Mouse (Mus musculus) hindbrain, embryonic 10.5 days (tissue): Measurements from ENCODE around the gene Naa16. TPM values are rescaled to one million over a fixed set of nuclear protein-coding genes. Genes with fewer than 3 reads are reported as not detected.

Experiments
- DNase-seq: peaks from one replicate; pipeline ENCODE4 v3.0.0-alpha.2; 2017; ENCODE audit warnings: low spot score
- H3K27ac ChIP-seq: fragments of 300-500 bp; sonication (generic); 2 replicates; pipeline ENCODE4 v1.5.1; 2016; ENCODE audit warnings: mild to moderate bottlenecking, moderate library complexity
- H3K27me3 ChIP-seq: fragments of 300-500 bp; sonication (generic); 2 replicates; pipeline ENCODE4 v1.6.1; 2016; ENCODE audit warnings: mild to moderate bottlenecking; ENCODE audit not compliant: poor library complexity, insufficient read depth, severe bottlenecking
- H3K36me3 ChIP-seq: fragments of 300-500 bp; sonication (generic); 2 replicates; pipeline ENCODE4 v1.6.1; 2016; ENCODE audit warnings: mild to moderate bottlenecking, moderate library complexity
- H3K4me1 ChIP-seq: fragments of 300-500 bp; sonication (generic); replicated peaks from 2 replicates; pipeline ENCODE4 v1.6.1; 2016; ENCODE audit warnings: mild to moderate bottlenecking
- H3K4me3 ChIP-seq: fragments of 300-500 bp; sonication (generic); 2 replicates; pipeline ENCODE4 v1.5.1; 2016; ENCODE audit warnings: mild to moderate bottlenecking, moderate library complexity
- H3K9me3 ChIP-seq: fragments of 300-500 bp; sonication (generic); 2 replicates; pipeline ENCODE4 v1.6.1; 2016; ENCODE audit warnings: mild to moderate bottlenecking, moderate library complexity
- whole genome bisulfite sequencing: fragments of 180-500 bp; shearing (Covaris S2); methylation state at CpG from one replicate; pipeline ENCODE4 v1.1.7; 2016; 5-methylcytosine and 5-hydroxymethylcytosine counted together
- polyA plus RNA-seq: library from polyadenylated mRNA; unstranded; fragments of >200 nt; fragmentation: Nextera tagmentation; extraction: Ambion mirVana; gene quantifications from 2 replicates; pipeline ENCODE4 v1.2.1, GENCODE M21; 2016

Gene Naa16
- polyA plus RNA-seq, 1 experiment from 2014 or later = 30.8 TPM

GRCm38 (mm10) chr14:79317602-79318001 is 73.0 kb downstream of the Naa16 start:
- Histone ChIP-seq H3K36me3 (no peaks in the 10 kb centered on the region), H3K4me3 (no peak overlapping the region), H3K9me3 (no peaks in the 10 kb centered on the region), H3K27me3 (no peaks in the 10 kb centered on the region), H3K4me1 (peaks cover 11% of the 10 kb centered on the region; the same call in 1 of the 2 replicates), H3K27ac (no peak overlapping the region)
- DNase-seq = no peak
- 79% methylated on average over 2 of the region's 2 CpGs for WGBS

DNA sequence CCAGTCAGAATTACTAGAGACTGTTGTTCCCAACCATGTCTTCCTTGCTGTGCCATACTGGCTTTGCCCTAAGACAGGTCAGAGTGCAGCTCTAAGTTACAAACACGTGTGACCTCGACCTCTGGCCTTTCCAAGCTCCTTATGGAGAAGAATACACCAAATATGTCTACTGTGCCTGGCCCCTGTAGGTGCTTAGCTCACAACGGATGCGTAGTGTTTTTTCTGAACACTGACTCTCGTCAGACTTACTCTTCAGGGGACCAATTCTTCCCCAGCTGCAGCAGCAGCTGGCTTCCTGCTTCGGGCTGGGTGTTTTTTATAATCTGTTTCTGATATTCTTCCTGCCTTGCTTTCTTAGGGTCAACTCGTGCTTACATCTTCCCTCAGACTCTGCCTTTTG is 74.7 kb downstream of the Naa16 start:
- Histone ChIP-seq H3K27ac (no peak overlapping the region), H3K36me3 (no peaks in the 10 kb centered on the region), H3K9me3 (no peaks in the 10 kb centered on the region), H3K27me3 (no peaks in the 10 kb centered on the region), H3K4me3 (no peak overlapping the region), H3K4me1 (peaks cover 10% of the 10 kb centered on the region; the same call in 1 of the 2 replicates)
- DNase-seq = no peak
- WGBS = 55% methylated on average over 7 of the region's 7 CpGs

DNA sequence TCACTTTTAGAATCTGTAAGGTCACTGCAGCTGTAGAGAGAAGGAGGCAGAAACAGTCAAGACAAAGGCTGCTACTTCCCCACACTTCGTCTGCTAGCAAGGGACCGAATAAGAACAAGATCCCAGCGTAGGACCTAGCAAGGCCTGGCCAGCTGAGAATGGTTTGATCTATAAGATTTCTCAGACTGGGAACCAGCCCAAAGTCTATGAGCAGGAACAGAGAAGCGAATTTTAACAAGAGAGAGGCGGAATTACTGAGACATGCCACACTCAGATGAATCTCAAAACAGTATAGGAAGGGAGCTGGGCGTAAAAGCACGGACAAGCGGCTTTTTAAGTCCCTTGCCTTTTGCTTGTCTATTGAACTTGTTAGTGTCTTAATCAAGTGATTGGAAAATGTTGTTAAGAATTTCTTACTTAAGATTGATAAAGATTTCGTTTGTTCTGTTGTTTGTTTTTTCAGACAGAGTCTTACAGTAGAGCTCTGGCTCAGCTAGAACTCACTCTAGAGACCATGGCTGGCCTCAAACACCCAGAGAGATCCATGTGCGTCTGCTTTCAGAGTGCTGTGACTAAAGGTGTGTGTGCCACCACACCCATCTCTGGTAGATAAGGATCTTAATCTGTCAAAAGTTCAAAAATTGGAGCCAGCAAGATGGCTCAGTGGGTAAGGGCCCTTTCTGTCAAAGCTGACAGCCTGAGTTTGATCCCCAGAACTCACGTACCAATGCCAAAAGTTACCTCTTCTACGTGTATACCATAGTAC is 76.2 kb downstream of the Naa16 start:
- no peak for DNase-seq
- no peaks in the 10 kb centered on the region for H3K27me3 ChIP-seq
- H3K9me3 ChIP-seq = no peaks in the 10 kb centered on the region
- peaks cover 8% of the 10 kb centered on the region; the same call in 1 of the 2 replicates for H3K4me1 ChIP-seq
- no peaks in the 10 kb centered on the region for H3K36me3 ChIP-seq
- WGBS = 82% methylated on average over 12 of the region's 12 CpGs
- H3K4me3 ChIP-seq = no peak overlapping the region
- no peak overlapping the region for H3K27ac ChIP-seq

DNA sequence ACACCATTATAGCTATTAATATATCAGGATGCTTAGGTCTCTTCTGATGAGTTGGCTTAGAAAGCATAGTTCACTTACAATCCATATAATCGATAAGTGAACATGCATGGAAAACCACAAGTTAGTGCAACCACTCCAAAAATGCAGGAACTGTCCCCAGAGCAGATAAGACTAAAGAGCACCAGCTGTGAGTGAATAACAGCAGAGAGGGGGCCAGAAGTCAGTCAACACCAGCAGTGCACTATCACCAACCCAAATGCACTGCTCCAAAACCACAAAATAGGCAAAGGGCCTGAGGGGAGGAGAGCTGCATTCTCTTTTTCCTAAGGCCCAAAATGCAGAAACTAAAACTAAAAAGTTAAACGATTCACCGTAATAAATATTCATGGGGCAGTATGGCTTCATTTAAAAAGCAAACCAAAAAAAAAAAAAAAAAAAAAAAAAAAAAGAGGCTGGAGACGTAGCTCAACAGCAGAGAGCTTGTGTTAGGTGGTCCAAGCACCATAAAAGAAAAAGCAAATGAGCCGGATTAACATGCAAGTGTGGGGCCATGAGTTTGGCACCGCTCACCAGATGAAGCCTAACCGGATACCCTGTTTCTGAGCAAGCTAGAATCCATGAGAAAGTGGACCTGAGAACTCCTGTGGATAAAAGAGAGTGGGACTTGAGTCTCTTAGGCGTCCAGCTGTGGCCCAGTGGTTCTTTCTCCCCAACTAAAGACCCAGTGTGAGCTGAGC is 77.0 kb downstream of the Naa16 start:
- Histone ChIP-seq H3K27ac (no peak overlapping the region), H3K4me3 (no peak overlapping the region), H3K27me3 (0 out of 2 replicates have a peak, but pooled peaks cover 4% of the 10 kb centered on the region), H3K36me3 (no peaks in the 10 kb centered on the region), H3K4me1 (peaks cover 15% of the 10 kb centered on the region), H3K9me3 (no peaks in the 10 kb centered on the region)
- WGBS = 75% methylated on average over 8 of the region's 8 CpGs
- no peak for DNase-seq

DNA sequence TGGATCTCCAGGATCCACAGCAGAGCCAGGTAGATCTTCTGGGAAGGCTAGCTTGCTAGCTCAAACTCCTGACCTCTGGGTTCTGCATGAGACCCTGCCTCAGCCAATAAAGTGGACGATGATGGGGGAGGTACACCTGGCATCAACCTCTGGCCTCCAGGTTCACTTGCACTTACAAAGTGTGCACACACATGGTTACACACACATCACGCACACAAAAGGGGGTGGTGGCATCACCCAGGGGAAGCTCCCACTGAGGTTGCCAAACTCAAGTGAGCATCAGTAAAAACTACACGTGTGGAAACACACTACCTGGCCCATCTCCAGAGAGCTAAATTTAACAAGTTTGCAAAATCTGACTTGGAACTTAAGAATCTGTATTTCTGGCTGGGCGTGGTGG is 77.9 kb downstream of the Naa16 start:
- Histone ChIP-seq H3K27me3 (0 out of 2 replicates have a peak, but pooled peaks cover 4% of the 10 kb centered on the region), H3K36me3 (no peaks in the 10 kb centered on the region), H3K4me1 (peaks cover 24% of the 10 kb centered on the region), H3K27ac (no peak overlapping the region), H3K9me3 (no peaks in the 10 kb centered on the region), H3K4me3 (no peak overlapping the region)
- no peak for DNase-seq
- WGBS = 86% methylated on average over 4 of the region's 4 CpGs

GRCm38 (mm10) chr14:79311918-79312454 is 78.6 kb downstream of the Naa16 start:
- Histone ChIP-seq H3K4me3 (no peak overlapping the region), H3K27ac (no peak overlapping the region), H3K27me3 (peaks cover 8% of the 10 kb centered on the region; the same call in 1 of the 2 replicates), H3K4me1 (peaks cover 26% of the 10 kb centered on the region), H3K9me3 (no peaks in the 10 kb centered on the region), H3K36me3 (no peaks in the 10 kb centered on the region)
- 69% methylated on average over 4 of the region's 4 CpGs for WGBS
- DNase-seq = no peak

GRCm38 (mm10) chr14:79309115-79309514 is 81.5 kb downstream of the Naa16 start:
- DNase-seq = no peak
- no peak overlapping the region for H3K4me3 ChIP-seq
- no peaks in the 10 kb centered on the region for H3K9me3 ChIP-seq
- peaks cover 20% of the 10 kb centered on the region for H3K27me3 ChIP-seq
- peaks cover 21% of the 10 kb centered on the region for H3K4me1 ChIP-seq
- H3K36me3 ChIP-seq = no peaks in the 10 kb centered on the region
- no peak overlapping the region for H3K27ac ChIP-seq
- 47% methylated on average over 4 of the region's 4 CpGs for WGBS

DNA sequence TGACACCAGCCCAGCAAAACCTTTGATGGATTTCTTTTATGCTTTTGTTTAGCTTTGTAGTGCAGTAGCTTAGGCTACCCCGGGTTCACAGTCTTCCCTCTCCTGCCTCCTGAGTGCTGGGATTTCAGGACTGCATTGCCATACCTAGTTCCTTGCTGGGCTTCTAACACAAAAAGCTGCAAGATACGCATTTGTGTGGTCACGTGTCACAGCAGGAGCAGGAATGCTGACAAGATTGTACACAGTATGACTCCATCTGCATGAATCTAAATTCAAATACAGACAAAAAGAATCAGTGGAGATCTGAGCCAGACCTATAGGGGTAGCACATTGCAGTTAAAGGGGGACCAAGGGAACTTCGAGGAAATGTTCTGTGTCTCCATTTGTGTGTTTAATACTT is 82.2 kb downstream of the Naa16 start:
- no peak overlapping the region for H3K4me3 ChIP-seq
- 13% methylated on average over 4 of the region's 4 CpGs for WGBS
- DNase-seq = no peak

GRCm38 (mm10) chr14:79307908-79308307 is 82.7 kb downstream of the Naa16 start:
- no peak for DNase-seq
- WGBS = 60% methylated on average over 5 of the region's 5 CpGs
- Histone ChIP-seq H3K27ac (no peak overlapping the region), H3K27me3 (peaks cover 32% of the 10 kb centered on the region), H3K36me3 (no peaks in the 10 kb centered on the region), H3K4me3 (no peak overlapping the region), H3K9me3 (no peaks in the 10 kb centered on the region), H3K4me1 (peaks cover 21% of the 10 kb centered on the region)

More for the DNA sequence above, 82.2 kb downstream of the Naa16 start:
- no peak overlapping the region for H3K27ac ChIP-seq
- H3K27me3 ChIP-seq = peaks cover 28% of the 10 kb centered on the region
- peaks cover 21% of the 10 kb centered on the region for H3K4me1 ChIP-seq
- H3K36me3 ChIP-seq = no peaks in the 10 kb centered on the region
- H3K9me3 ChIP-seq = no peaks in the 10 kb centered on the region

DNA sequence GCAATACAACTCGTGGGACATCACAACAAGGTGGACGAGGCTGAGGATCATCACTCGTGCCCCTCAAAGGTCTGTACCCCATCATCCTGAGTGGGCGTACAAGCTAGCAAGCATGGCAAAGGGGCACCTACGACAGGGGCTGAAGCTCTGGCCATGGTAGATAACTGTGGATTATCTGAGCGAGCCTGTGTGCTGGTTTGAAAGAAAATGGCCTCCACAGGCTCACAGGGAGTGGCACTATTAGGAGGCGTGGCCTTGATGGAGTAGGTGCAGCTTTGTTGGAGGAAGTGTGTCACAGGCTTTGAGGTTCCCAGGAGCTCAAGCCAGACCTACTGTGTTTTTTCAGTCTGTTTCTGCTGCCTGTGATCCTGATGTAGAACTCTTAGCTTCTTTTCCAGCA is 83.4 kb downstream of the Naa16 start:
- H3K4me1 ChIP-seq = peaks cover 21% of the 10 kb centered on the region
- no peak overlapping the region for H3K4me3 ChIP-seq
- no peak overlapping the region for H3K27ac ChIP-seq
- WGBS = 94% methylated on average over 7 of the region's 7 CpGs
- DNase-seq = no peak
- no peaks in the 10 kb centered on the region for H3K36me3 ChIP-seq
- H3K9me3 ChIP-seq = no peaks in the 10 kb centered on the region
- peaks cover 40% of the 10 kb centered on the region for H3K27me3 ChIP-seq

DNA sequence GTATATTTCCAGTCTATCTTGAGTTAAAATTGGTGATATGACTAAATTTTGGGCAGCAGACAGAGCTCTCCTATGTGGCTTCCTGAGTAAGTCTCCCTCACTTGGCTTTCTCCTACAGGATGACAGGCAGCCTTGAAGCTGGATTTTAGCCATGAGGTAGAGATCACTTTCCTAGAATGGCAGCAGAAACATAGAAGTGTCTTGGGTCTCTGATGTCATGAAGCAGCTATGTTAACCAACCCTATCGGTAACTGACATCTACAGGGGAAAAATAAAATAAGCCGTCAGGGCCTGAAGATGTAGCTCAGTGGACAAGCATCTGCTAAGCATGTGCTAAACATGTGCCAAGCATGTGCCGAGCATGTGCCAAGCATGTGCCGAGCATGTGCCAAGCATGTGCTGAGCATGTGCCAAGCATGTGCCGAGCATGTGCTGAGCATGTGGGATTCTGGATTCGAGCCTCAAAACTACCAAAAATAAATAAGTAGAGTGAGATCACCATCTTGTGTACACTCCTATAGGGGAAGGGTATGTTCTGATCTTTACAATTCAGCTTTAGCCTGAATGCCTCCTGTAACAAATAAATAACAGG is 85.6 kb downstream of the Naa16 start:
- DNase-seq = no peak
- H3K27me3 ChIP-seq = peaks cover 58% of the 10 kb centered on the region
- H3K9me3 ChIP-seq = no peaks in the 10 kb centered on the region
- H3K36me3 ChIP-seq = no peaks in the 10 kb centered on the region
- peaks cover 38% of the 10 kb centered on the region for H3K4me1 ChIP-seq
- H3K4me3 ChIP-seq = no peak overlapping the region
- no peak overlapping the region for H3K27ac ChIP-seq
- WGBS = 92% methylated on average over 6 of the region's 6 CpGs

DNA sequence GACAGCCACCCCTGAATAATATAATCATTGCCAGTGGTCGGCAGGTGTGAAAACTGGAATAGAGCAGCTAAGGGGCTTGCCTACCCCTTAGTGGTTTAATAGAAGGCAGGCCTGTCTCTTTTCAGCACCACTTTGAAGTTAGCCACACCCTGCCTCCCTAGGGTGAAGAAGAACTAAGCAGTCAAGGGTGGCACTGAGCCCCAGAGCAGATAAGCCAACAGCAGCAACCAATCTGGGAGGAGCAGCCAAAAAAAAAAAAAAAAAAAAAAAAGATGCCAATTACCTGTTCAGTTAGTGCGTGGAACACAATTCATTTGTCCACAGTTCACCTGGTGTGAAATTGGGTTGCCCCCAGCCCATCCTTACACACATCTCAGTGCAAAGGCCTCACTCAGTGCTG is 87.4 kb downstream of the Naa16 start:
- Histone ChIP-seq H3K27me3 (peaks cover 73% of the 10 kb centered on the region), H3K4me1 (peaks cover 42% of the 10 kb centered on the region), H3K4me3 (no peak overlapping the region), H3K9me3 (no peaks in the 10 kb centered on the region), H3K36me3 (no peaks in the 10 kb centered on the region), H3K27ac (no peak overlapping the region)
- WGBS = 78% methylated on average over 2 of the region's 2 CpGs
- no peak for DNase-seq
